Mouse (Mus musculus): ENCODE data around the gene Ppil4.
"Not testable (repeated sequence)": the region's sequence is repeated elsewhere in the genome, so short reads cannot be mapped to it uniquely, and the experiment has no call there.

Gene Ppil4

GRCm38 (mm10) chr10:7792751-7793385 lies at the start of gene Ppil4, which contains the start of gene Ginm1:
Gene Ppil4 (plus strand): TSS chr10:7792891.
Gene Ginm1 (minus strand): TSS chr10:7792824.
- peak; percentile 89 for DNase-seq (ENCODE audit: low spot score)

- not testable (repeated sequence) for DNase-seq (ENCODE audit: low spot score)
Observed at GRCm38 (mm10) chr10:7745528-7745927, 47.2 kb upstream of the Ppil4 start.

DNA sequence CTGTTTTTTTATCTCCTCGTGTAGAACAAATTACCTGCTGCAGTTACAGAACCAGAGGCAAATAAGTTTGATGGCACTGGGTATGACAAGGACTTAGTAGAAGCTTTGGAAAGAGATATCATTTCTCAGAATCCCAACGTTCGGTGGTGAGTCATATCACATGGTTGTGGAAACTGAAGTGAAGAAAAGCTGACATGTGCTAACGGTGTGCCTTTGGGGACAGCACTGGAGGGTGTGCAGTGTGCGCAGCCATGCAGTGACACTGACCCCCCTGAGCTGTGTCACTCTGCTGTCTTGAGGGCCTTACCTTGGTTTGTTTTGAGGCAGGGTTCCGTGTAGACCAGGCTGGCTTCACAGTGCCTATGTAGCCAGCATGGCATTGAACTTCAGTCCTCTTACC lies 43.9 kb upstream of the Ppil4 start:
- no peak for DNase-seq (ENCODE audit: low spot score)

- DNase-seq (ENCODE audit: low spot score): no peak
Observed at GRCm38 (mm10) chr10:7757544-7757943, 35.1 kb upstream of the Ppil4 start.

GRCm38 (mm10) chr10:7772346-7772745 lies 20.3 kb upstream of the Ppil4 start:
- DNase-seq (ENCODE audit: low spot score): no peak

GRCm38 (mm10) chr10:7772769-7773168 lies 19.9 kb upstream of the Ppil4 start:
- DNase-seq (ENCODE audit: low spot score): no peak

GRCm38 (mm10) chr10:7775421-7775820 lies 17.3 kb upstream of the Ppil4 start:
- DNase-seq (ENCODE audit: low spot score): no peak

GRCm38 (mm10) chr10:7778361-7778760 lies 14.3 kb upstream of the Ppil4 start:
- DNase-seq (ENCODE audit: low spot score): no peak

DNA sequence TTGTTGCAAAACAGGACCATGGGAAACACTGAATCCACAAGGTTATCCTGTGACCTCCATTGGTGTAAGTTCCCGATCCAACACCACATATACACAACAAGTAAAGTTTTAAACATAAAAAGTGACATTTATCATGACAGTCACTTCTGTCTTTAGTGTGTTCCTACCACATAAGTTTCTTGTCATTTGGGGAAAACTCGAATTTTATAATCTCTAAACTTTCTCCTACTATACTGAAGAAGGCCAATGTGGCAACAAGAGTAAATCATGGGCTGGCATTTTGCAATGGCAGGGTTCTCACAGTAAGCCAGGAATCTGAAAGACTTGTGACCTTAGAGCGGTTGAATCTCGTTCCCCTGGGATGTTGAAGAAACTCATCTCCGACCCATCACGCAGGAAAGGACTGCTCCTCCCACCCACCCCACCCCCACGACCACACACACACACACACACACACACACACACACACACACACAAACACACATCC lies 12.9 kb upstream of the Ppil4 start:
- no peak for DNase-seq (ENCODE audit: low spot score)

- DNase-seq (ENCODE audit: low spot score): peak; percentile 86
Observed at GRCm38 (mm10) chr10:7780238-7781176, 12.2 kb upstream of the Ppil4 start.

DNA sequence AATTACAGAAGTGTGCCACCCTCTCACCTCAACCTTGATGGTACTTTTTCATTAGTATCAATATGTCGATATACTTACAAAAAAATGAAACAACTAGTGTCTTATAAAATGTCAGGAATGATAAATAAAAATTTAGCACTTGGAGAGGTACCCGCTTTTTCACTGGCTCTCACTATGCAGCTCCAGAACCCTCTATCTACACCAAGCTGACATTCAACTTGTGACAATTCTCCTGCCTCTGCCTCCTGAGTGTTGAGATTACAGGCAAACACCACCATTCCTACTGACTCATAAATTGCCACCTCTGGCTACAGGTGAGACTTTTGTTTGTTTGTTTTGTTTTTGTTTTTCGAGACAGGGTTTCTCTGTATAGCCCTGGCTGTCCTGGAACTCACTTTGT lies 11.5 kb upstream of the Ppil4 start:
- DNase-seq (ENCODE audit: low spot score): no peak

GRCm38 (mm10) chr10:7787319-7787718 lies 5.4 kb upstream of the Ppil4 start:
- no peak for DNase-seq (ENCODE audit: low spot score)

DNA sequence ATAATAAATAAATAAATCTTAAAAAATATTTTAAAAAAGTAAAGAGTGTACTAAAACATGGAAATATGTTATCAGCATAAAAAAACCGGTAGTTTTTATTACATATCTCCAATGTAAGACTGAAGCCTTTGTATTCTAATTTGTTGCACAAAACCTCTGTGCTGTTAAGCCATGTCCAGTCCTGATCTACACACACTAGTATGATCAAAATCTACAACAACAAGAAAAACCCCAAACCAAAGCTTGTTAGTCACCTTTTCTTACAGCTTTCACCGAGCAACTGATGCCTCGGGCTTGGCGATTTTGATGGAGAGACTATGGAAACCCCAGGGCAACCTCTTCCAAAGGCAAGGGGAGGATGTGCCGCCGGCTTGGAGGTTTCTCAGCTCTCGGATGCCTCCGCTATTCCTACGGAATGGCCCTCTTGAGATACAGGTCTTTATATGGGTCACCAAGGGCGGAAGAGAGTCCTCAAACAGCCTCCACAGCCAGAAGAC lies 389 bp upstream of the Ppil4 start:
- no peak for DNase-seq (ENCODE audit: low spot score)

- DNase-seq (ENCODE audit: low spot score): no peak
Observed at GRCm38 (mm10) chr10:7801258-7801657, 8.6 kb downstream of the Ppil4 start.

- no peak for DNase-seq (ENCODE audit: low spot score)
Observed at GRCm38 (mm10) chr10:7802519-7803140, 9.9 kb downstream of the Ppil4 start.

DNA sequence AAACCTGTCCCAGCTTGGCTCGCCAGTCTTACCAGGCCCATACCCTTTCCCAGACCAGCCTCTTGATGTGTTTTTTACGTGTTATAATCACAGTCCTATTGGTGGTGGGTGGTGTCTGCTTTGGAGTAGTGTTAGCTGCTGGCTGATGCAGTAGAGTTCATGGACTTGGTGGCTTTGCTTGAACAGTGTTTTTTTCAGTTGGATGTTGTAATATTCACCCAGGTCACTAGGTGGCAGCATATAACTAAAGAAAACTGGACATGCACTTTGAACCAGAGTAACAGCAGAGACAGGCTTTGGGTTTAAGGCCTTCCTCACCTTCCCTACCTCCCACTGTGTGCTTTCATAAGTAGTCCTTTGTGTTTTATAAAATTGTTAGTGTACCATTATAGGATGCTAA lies 17.2 kb downstream of the Ppil4 start:
- peak; percentile 74 for DNase-seq (ENCODE audit: low spot score)

- no peak for DNase-seq (ENCODE audit: low spot score)
Observed at GRCm38 (mm10) chr10:7816476-7816875, 23.8 kb downstream of the Ppil4 start.

- DNase-seq (ENCODE audit: low spot score): no peak
Observed at GRCm38 (mm10) chr10:7818676-7819075, 26.0 kb downstream of the Ppil4 start.

- DNase-seq (ENCODE audit: low spot score): no peak
Observed at GRCm38 (mm10) chr10:7819156-7819555, 26.5 kb downstream of the Ppil4 start.

- DNase-seq (ENCODE audit: low spot score): no peak
Observed at GRCm38 (mm10) chr10:7819603-7820002, 26.9 kb downstream of the Ppil4 start.

GRCm38 (mm10) chr10:7820171-7820570 lies 27.5 kb downstream of the Ppil4 start:
- DNase-seq (ENCODE audit: low spot score): no peak

- DNase-seq (ENCODE audit: low spot score): no peak
Observed at GRCm38 (mm10) chr10:7821981-7822380, 29.3 kb downstream of the Ppil4 start.
